Mouse (Mus musculus) cerebellum, postnatal 14 days (tissue): ENCODE measurements around the gene Ppif.

Experiments
- DNase-seq, 2 experiments: peaks; one replicate each; pipeline ENCODE4 v3.0.0; 2021; ENCODE audit warnings: mixed read lengths in 2 of 2

Gene Ppif

DNA sequence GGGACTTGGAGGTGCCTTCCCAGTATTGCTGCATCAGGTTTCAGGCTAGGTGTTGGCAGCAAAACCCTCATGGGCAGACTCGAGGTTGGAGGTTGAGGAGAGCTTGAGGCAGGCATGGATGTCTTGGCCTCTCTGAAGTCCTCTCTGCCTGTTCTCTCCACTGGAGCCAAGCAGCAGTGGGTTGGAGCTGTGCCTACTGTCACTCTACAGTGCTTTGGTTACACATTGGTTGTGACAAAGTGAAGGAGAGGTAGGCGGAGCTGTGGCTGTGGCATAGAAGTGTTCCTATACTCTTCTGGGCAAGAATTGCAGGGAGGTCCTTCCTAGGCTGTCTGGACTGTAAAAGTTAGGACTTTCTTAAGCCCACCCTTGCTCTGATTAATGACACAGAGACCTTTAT is 2.4 kb downstream of the Ppif start:
- DNase-seq, result no peak

- peak; percentile 52 to 58 for DNase-seq
These were observed 8.0 kb downstream of the Ppif start for GRCm38 (mm10) chr14:25701986-25702385.

DNA sequence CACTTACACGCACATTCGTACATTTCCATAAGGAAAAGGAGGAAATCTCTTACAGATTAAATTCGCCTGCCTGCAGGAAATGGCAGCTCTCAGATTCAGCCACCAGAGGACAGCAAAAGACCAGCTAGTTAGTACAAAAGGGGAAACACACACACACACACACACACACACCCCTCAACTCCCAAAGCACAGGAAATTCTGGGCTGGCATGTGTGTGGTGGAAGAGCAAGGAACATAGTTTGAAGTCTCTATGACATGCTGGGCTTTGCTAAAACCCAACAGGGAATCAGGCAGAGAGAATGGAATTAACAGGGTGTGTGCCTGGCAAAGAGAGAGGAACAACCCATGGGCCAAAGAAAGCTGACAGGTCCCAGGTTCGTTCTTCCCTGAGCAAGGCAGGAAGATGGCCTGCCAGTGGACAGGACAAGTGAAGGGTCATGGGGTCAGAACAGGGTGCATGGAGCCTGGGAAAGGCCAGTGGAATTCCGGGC is 13.8 kb downstream of the Ppif start:
- DNase-seq, result peak; percentile 61 to 77

- DNase-seq, result no peak
These were observed 14.5 kb downstream of the Ppif start for GRCm38 (mm10) chr14:25708451-25708850.

- DNase-seq, result no peak
These were observed 15.0 kb downstream of the Ppif start for GRCm38 (mm10) chr14:25708917-25709316.

GRCm38 (mm10) chr14:25710073-25710472 is 16.1 kb downstream of the Ppif start:
- no peak for DNase-seq

DNA sequence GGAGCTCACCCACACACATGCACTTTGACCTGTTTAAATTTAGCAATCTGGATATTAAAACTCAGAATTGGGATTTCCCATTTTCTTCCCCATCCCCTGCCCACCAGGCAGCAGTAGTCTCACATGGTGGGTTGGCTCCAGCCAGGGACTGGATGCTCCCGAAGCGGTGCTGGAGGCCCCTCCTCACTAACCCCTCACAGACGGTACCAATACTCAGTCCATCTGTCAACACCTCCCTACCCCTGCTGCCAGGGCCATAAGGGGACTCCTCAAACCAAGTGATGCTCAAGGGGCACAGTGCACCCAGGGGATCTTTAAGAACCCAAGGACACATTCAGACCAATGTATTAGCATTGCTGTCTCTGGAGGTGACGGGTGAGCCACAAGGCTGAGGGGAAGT is 16.7 kb downstream of the Ppif start:
- no peak for DNase-seq

DNA sequence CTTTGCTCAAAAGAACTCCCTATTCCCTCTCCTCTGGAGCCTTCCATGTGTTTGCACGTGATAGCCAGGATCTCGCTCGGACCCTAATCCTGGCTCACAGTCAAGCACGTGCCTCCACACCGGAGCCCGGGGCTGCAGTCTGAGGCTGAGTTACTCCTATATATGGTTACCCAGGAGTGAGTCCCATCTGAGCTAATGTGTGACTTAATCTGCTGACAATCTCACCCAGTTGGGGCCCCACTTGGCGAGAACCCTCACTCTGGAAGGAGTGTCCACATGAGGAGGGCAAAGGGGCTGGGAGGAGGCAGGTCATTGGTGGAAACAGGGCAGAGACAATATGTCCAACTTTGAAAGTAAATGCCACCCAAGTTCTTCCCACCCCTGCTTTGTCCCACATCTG is 17.2 kb downstream of the Ppif start:
- DNase-seq, result no peak

DNA sequence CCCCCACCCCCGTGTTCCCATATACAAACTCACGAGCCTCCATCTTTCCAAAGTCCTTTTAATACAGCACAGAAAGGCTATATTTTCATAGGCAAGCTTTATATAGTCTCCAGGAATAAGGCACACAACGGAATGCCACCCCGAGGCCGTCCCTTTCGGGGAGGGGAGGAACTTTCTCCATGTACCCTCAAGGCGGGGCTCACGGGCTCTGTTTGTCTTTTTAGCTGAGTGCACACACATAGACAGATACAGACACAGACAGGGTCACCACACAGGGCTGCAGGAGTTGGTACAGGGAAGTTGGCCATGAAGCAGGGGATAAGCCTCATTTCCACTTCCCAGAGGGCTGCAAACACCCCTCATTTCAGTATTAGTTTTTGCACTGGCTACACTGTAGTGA is 17.6 kb downstream of the Ppif start:
- DNase-seq, result no peak

- peak; percentile 62 to 63 for DNase-seq
These were observed 19.5 kb downstream of the Ppif start for GRCm38 (mm10) chr14:25713443-25713842.

GRCm38 (mm10) chr14:25716528-25716927 is 22.6 kb downstream of the Ppif start:
- no peak for DNase-seq

DNA sequence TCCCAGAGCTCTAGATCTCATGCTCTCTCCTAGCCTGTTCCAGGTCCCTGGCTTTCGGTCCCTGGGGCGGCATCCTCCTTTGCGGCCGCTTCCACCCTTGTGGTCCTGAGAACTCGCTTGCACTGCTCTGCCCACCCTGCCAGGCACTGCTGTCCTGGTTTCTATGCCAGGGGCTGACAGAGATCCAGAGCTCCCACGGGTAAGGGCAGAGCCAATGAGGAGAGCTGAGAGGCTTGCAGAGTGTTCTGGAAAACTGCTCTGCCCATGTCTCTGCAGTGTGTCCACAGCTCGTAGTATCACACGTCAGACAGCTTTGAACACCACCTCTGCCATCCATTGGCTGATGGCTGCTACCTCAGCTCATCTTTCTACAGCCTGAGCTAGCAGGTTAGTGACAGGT is 23.8 kb downstream of the Ppif start:
- DNase-seq, result peak; percentile 66 to 79

GRCm38 (mm10) chr14:25718471-25718870 is 24.5 kb downstream of the Ppif start:
- DNase-seq, result peak in 1 of 2 experiments; percentile 25

DNA sequence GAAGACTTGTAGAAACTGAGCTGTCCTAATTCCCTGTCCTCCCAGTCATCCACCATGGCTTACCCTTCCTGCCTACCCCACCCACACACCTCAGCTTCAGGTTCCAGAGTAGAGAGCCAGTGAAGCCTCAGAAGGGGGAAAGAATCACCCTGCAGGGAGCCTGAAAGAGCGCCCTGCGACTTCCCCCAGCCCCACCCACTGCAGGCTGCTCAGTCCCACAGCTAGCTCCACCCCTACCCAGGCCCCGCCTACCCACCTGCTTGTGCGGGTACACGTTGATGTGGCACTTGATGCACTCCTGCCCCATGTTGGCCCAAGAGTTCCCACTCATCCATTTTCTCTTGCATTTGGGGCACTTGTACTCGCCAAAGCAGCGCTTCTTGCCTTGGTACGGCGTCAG is 25.4 kb downstream of the Ppif start:
- no peak for DNase-seq

- DNase-seq, result no peak
These were observed 27.2 kb downstream of the Ppif start for GRCm38 (mm10) chr14:25720962-25721707.

DNA sequence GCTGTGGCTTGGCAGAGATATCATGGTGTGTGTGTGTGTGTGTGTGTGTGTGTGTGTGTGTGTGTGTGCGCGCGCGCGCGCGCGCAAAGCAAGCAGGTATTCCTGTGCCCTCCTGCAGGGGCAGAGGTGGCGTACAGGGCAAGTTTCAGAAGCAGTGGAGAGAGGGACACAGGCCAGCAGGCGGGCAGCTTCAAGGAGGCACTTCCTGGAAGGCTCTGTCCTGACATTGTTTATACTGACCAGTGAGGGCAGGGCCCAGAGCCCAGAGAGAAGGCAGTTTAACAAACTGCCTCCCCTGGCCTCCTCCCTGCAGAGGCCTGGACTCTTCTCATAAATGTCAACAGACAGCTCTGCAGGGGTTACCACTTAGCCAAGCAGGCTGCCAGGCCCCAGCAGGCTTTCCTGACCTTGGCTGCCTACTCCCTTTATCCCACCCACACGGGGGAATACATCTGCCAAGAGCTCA is 31.1 kb downstream of the Ppif start:
- peak; percentile 40 to 67 for DNase-seq

- DNase-seq, result no peak
These were observed 31.7 kb downstream of the Ppif start for GRCm38 (mm10) chr14:25725690-25726089.

- DNase-seq, result peak; percentile 56 to 72
These were observed 32.5 kb downstream of the Ppif start for GRCm38 (mm10) chr14:25726226-25727148.

DNA sequence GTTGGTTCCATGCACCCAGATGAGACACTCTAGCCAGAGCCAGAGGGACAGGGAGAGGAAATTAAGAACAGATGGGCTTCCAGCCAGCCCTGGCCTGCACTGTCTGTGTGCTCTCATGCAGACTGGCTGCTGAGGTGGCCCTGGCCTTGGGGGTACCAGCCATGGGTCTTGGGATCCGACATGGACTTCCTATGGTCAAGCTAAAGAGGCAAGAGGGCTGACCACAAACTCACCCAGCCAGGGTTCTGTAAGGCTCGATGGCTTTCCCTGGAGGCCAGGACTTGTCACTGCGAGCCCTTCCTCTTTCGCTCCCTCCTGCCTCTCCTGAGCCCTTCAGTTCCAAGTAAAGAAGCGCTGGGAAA is 33.2 kb downstream of the Ppif start:
- no peak for DNase-seq

- DNase-seq, result peak; percentile 52 to 54
These were observed 41.1 kb downstream of the Ppif start for GRCm38 (mm10) chr14:25734736-25735716.

DNA sequence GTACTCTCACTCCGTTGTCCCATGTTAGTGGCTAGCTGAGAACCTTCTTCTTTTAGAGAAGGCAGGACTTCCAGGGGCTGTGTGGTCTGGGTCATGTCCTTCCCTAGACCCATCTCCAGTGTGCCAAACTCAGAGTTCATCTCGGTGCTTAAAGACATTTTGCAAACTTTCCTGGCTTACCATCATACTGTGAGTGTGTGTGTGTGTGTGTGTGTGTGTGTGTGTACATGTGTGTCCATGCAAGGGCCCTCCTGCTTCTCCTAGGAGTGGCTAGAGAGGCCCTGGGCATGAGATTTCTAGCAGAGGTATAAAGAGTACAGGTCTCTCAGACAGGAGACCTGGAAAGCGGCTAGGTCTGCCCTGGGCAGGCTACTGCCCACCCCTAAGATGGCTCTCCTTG is 42.2 kb downstream of the Ppif start:
- DNase-seq, result no peak

DNA sequence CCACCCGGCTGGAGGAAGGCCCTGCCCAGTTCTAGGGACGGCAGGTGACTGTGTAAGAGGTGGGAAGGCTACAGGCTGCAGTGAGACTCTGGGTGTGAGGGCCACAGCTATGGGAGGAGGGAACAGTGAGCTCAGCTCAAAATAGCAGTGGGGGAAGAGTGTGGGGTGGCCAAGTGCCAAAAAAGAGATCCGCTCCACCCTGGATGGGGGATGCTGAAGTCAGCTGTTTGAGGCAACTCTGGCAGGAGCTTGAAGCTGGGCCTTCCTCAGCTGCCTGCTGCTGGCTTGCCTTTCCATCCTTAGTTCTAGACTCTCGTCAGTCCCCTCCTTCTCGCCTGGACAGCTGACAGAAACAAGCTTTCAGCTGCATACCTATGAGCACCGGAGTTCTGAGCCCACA is 42.6 kb downstream of the Ppif start:
- DNase-seq, result peak; percentile 40 to 44
